Mouse (Mus musculus) liver, adult 2 months (tissue): ENCODE measurements at regions not wholly inside any gene's neighbourhood (a gene's known extent, or its start where the extent isn't known, plus 50 kb on each side); places are given as distances from the start of the nearest gene placed in this dataset.
A peak's percentile ranks its signal among the peaks of the same experiment; 100 is the strongest.

Source experiments
- DNase-seq: peaks from one replicate; pipeline ENCODE4 v3.0.0-alpha.2; 2011; ENCODE audit warnings: low read depth, low spot score; ENCODE audit errors: extremely low read depth
- H3K27ac ChIP-seq: fragments of 200-500 bp; replicated peaks from 2 replicates; pipeline ENCODE4 v1.5.1; 2012; ENCODE audit warnings: low read depth, mild to moderate bottlenecking, control low read depth, inconsistent platforms, low read length; ENCODE audit not compliant: insufficient read depth
- H3K27me3 ChIP-seq: fragments of 200-500 bp; 2 replicates; pipeline ENCODE4 v1.6.1; 2012; ENCODE audit warnings: mild to moderate bottlenecking, moderate library complexity, low read length, inconsistent platforms; ENCODE audit not compliant: control insufficient read depth, insufficient read depth
- H3K36me3 ChIP-seq: fragments of 200-500 bp; 2 replicates; pipeline ENCODE4 v1.6.1; 2012; ENCODE audit warnings: low read length, inconsistent platforms; ENCODE audit not compliant: control insufficient read depth, insufficient read depth
- H3K4me1 ChIP-seq: fragments of 200-500 bp; 2 replicates; pipeline ENCODE4 v1.6.1; 2011; ENCODE audit warnings: low read length; ENCODE audit not compliant: control insufficient read depth, insufficient read depth
- H3K4me3 ChIP-seq: fragments of 200-500 bp; 2 replicates; pipeline ENCODE4 v1.5.1; 2011; ENCODE audit warnings: low read depth, mild to moderate bottlenecking, control low read depth, low read length, moderate library complexity; ENCODE audit not compliant: insufficient read depth
- H3K79me2 ChIP-seq: fragments of 200-500 bp; 2 replicates; pipeline ENCODE4 v1.6.1; 2012; ENCODE audit warnings: inconsistent platforms, mild to moderate bottlenecking, low read length, moderate library complexity; ENCODE audit not compliant: control insufficient read depth, insufficient read depth
- H3K9ac ChIP-seq: fragments of 200-500 bp; 2 replicates; pipeline ENCODE4 v1.6.1; 2012; ENCODE audit warnings: low read depth, mild to moderate bottlenecking, control low read depth, inconsistent platforms, low read length
- CTCF ChIP-seq: fragments of 200-500 bp; IDR thresholded peaks from 2 replicates; pipeline ENCODE4 v1.5.1; 2011; ENCODE audit warnings: low read depth, low read length, control low read depth
- POLR2A ChIP-seq: fragments of 200-500 bp; IDR thresholded peaks from 2 replicates; pipeline ENCODE4 v1.6.1; 2011; ENCODE audit warnings: low read length, control low read depth; ENCODE audit not compliant: insufficient read depth; ENCODE audit errors: extremely low read depth
- WGBS: fragments of 180-500 bp; shearing (Covaris S2); methylation state at CpG from one replicate; pipeline ENCODE4 v1.1.7; 2018; 5-methylcytosine and 5-hydroxymethylcytosine counted together

GRCm38 (mm10) chr16:5415310-5415709, 159.5 kb upstream of the Eef2kmt start:
- no peak for DNase-seq
- Histone ChIP-seq H3K27me3 (no peaks in the 10 kb centered on the region), H3K4me1 (no peaks in the 10 kb centered on the region), H3K36me3 (no peaks in the 10 kb centered on the region), H3K27ac (no peak overlapping the region), H3K79me2 (no peaks in the 10 kb centered on the region), H3K4me3 (no peak overlapping the region), H3K9ac (no peak overlapping the region)
- TF ChIP-seq POLR2A (no peak), CTCF (peak; percentile 21; the same call in 1 of the 2 replicates)
- WGBS: 71% methylated on average over 4 of the region's 4 CpGs

GRCm38 (mm10) chr16:5411819-5412385, 156.1 kb upstream of the Eef2kmt start:
- H3K36me3 ChIP-seq: no peaks in the 10 kb centered on the region
- no peak for DNase-seq
- H3K4me1 ChIP-seq: no peaks in the 10 kb centered on the region
- WGBS: 74% methylated on average over 5 of the region's 5 CpGs
- H3K9ac ChIP-seq: no peak overlapping the region
- no peaks in the 10 kb centered on the region for H3K79me2 ChIP-seq
- H3K4me3 ChIP-seq: no peak overlapping the region
- TF ChIP-seq CTCF (no peak), POLR2A (no peak)
- H3K27ac ChIP-seq: no peak overlapping the region
- H3K27me3 ChIP-seq: no peaks in the 10 kb centered on the region

DNA sequence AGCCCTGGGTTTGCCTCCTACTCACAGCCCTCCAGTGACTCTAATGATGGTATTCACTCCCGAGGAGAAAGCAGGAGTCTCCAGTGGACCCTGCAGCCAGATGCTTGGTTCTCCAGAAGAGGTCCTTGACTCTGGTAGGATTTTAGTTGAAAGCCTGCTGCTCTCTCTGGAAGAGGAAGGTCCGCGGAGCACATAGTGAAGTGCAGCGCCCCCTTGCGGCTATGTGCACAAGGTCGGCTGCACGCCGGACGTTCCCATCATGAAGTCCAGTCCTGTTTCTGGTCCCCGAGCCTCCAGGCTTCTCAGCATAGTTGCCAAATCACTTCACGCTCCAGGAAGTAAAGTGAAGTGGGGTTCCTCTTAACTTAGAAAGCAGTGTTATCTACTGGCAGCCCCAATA, 150.9 kb upstream of the Eef2kmt start:
- peak; percentile 8 for DNase-seq
- no peak overlapping the region for H3K27ac ChIP-seq
- H3K27me3 ChIP-seq: no peaks in the 10 kb centered on the region
- no peak overlapping the region for H3K4me3 ChIP-seq
- no peak overlapping the region for H3K9ac ChIP-seq
- TF ChIP-seq CTCF (peak; percentile 73), POLR2A (no peak)
- H3K79me2 ChIP-seq: no peaks in the 10 kb centered on the region
- WGBS: 3% methylated on average over 11 of the region's 11 CpGs
- no peaks in the 10 kb centered on the region for H3K4me1 ChIP-seq
- H3K36me3 ChIP-seq: no peaks in the 10 kb centered on the region

DNA sequence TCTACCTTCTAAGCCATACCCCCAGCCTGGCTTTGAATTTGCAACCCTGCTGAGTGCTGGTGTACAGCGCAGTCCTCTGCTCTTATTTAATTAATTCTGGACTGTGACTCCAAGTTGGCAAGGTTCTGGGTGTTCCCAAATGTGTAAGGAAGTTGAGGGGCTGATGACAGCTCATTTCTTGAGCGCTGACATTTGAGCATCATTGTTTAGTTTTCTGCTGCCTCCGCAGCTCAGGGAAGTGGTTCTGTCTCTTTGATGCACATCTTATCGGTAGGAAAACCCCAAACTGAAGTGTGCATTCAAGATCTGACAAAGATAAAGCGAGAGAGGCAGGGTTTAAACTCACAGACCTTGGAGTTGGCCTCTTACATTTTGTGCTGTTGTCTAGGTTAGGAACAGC, 137.6 kb upstream of the Eef2kmt start:
- 73% methylated on average over 5 of the region's 5 CpGs for WGBS
- H3K36me3 ChIP-seq: no peaks in the 10 kb centered on the region
- TF ChIP-seq POLR2A (no peak), CTCF (no peak)
- no peak overlapping the region for H3K9ac ChIP-seq
- no peaks in the 10 kb centered on the region for H3K4me1 ChIP-seq
- no peak for DNase-seq
- no peaks in the 10 kb centered on the region for H3K79me2 ChIP-seq
- H3K27me3 ChIP-seq: no peaks in the 10 kb centered on the region
- no peak overlapping the region for H3K4me3 ChIP-seq
- H3K27ac ChIP-seq: no peak overlapping the region

DNA sequence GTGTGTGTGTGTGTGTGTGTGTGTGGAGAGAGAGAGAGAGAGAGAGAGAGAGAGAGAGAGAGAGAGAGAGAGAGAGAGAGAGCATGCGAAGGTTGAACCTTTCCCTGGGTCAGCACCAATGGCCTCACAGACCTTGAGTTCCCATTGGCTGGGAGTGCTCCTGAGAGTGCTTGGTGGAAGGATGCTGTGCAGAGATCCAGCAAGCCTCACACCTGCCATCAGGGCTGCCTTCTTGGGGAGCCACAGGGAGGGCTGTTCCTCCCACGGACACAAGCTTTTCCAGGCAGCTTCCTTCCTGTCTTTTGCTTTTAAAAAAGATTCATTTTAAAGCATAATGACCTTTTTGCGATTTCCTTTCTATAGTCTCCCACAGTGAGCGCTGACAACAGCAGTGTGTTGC, 127.1 kb upstream of the Eef2kmt start:
- no peak for DNase-seq
- TF ChIP-seq POLR2A (no peak), CTCF (no peak)
- no peaks in the 10 kb centered on the region for H3K27me3 ChIP-seq
- no peaks in the 10 kb centered on the region for H3K4me1 ChIP-seq
- H3K4me3 ChIP-seq: no peak overlapping the region
- H3K79me2 ChIP-seq: no peaks in the 10 kb centered on the region
- no peak overlapping the region for H3K9ac ChIP-seq
- H3K27ac ChIP-seq: no peak overlapping the region
- no peaks in the 10 kb centered on the region for H3K36me3 ChIP-seq
- 37% methylated on average over 4 of the region's 4 CpGs for WGBS

DNA sequence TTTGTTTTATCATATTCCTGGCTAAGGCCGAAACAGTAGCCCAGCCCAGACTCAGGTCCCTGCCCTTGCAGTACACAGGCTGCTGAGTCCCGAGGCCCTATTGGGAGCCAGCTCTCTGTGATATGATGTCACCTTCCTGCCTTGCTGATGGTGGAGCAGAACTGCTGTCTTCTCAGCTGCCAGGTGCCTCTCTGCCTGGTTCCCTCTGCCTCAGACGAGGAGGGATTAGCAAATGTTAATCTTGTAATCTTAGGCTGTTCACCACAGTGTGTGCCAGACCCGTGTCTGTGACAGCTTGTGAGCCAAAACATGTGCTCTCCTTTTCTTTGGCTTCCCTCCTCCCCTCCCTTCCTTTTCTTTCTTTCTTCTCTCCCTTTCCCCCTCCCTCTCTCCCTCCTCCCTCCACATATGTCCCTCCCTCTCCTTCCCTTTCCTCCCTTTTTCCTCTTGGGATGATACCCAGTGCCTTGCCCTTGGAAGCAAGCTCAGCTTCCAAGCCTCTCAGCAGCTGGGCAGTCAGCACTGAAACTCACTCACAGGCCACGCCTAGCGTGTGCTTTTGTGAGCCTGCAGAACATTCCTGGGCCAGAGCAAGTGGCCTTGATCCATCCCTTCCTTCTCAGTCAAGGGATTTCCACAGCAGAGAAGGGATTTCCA, 126.6 kb upstream of the Eef2kmt start:
- H3K27ac ChIP-seq: no peak overlapping the region
- H3K27me3 ChIP-seq: no peaks in the 10 kb centered on the region
- no peak overlapping the region for H3K4me3 ChIP-seq
- no peaks in the 10 kb centered on the region for H3K79me2 ChIP-seq
- H3K36me3 ChIP-seq: no peaks in the 10 kb centered on the region
- TF ChIP-seq POLR2A (no peak), CTCF (no peak)
- 22% methylated on average over 6 of the region's 6 CpGs for WGBS
- H3K4me1 ChIP-seq: no peaks in the 10 kb centered on the region
- no peak for DNase-seq
- no peak overlapping the region for H3K9ac ChIP-seq
